Mouse (Mus musculus) testis, postnatal 10 days (tissue): Measurements from ENCODE around the gene Baiap2l1.
"Not testable (repeated sequence)": the region's sequence is repeated elsewhere in the genome, so short reads cannot be mapped to it uniquely, and the experiment has no call there.

Experiments used
- DNase-seq: peaks from one replicate; pipeline ENCODE4 v3.0.0; 2021; ENCODE audit warnings: low spot score

Gene Baiap2l1

DNA sequence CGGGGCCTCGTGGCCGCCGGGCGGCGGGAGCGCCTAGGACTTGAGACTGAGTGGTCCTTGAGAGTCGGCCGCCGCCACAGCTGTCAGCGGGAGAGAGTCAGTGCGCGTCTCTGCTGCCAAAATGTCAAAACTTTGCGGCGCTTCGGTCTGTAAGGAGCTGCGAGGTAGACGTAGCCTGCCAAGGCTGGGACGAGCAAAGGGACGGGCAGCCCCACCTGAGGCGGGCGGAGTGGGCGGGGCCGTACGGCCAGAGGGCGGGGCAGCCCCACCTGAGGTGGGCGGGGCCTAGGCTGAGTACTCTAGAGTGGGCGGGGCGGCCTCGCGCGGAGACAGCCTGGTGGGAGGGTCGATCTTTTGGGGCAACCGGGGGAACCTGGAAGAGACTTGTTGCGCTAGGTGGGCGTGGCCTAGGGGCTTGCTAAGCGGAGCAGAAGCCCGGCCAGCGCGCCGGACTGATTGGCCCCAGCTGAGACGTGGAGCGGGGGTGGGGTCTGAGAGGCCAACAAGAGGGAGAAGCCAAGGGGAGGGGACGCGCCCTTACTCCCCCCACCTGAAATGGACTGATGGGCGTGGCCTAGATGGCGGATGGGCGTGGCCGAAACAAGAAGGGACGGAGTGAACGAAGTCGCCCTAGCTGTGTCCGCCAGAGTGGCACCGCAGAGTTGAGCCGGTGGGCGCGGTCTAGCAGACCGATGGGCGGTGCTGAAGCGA is at the start of gene Baiap2l1:
Baiap2l1 (minus strand) TSS at position 232 of the 711 bp plus-strand sequence.
- peak; percentile 96 for DNase-seq

DNA sequence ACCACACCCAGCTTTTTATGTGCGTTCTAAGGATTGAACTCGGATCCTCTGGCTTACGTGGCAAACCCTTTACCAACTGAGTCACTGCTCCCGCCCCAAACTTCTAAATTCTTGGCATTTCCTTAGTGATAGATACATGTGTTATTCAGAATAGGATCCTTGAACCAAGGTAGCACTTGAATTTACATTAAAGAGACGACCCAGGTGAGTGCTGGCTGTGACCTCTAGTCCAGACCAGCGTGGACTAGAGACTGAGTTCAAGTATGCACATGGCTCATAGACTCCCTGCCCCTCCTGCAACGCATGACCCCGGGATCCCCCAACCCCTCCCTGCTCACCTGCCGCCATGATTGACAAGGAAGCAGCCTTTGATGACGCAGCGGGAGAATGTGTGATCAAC is 48.3 kb upstream of the Baiap2l1 start:
- no peak for DNase-seq

DNA sequence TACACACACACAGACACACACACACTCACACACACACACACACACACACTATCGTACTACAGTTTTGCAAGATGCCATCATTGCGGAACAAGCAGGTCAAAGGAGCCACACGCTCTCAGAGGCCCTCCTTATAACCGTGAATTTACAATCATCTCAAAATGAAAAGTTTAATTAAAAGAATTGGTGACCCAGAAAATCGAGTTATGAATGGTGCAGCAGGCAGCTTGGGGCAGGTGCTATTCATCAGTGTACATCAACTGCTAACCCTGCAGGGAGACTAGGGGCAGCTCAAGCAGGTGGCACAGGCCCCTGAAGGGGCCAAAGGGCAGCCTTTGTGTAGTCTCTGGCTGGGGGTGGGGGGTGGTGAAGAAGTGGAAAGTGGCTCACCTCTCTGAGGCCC is 42.9 kb upstream of the Baiap2l1 start:
- no peak for DNase-seq

DNA sequence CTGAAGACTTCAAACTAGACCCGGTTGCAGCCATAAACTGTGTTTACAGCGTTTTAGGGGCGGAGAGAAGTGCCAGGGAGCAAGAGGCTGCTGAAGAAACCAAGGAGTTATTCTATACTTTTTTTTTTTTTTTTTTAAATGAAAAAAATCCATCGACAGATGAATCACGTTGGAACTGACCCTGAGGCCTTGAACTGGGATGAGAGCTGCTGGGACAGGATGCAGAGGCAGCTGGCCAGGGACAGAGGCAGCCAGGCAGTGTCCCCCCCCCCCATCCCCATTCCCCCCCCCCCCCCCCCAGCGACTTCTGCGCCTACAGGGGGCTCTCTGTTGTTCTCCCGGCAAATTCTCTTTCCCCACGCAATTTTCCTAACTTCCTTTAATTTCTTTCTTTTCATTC is 39.7 kb upstream of the Baiap2l1 start:
- DNase-seq: no peak

DNA sequence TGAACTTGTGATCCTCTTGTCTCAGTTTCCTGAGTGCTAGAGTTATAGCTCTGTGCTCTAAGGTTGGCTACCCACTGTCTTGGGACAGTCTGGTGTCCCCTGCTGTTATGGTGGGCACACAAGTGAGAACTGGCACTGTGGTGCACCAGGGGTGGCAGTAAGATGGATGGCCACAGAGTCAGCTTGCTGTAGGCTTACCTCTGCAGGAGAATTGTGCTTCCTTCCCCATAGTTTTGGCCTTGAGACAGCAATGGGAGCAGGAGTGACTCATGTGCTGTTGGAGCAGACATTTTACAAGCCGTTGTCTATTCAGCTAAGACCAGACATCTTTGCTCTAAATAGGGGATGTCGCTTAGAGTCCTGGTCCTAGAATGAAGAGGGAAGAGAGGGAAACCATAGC is 36.2 kb upstream of the Baiap2l1 start:
- no peak for DNase-seq

DNA sequence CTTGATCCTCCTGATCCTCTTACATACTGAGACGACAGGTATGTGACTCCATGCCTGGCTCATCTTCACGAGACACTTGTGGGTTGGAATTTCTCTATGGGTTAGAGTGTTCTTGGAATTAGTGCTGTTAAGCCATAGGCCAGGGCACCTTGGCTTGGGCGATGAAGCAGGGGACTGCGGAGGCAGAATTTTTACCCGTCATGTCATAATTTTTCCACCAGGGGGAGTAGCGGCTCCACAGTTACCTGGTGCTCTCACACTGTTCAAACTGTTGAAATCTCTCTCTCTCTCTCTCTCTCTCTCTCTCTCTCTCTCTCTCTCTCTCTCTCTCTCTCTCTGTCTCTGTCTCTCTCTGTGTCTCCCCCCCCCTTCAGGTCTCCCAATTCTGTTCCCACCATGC is 29.9 kb upstream of the Baiap2l1 start:
- DNase-seq: peak; percentile 75

DNA sequence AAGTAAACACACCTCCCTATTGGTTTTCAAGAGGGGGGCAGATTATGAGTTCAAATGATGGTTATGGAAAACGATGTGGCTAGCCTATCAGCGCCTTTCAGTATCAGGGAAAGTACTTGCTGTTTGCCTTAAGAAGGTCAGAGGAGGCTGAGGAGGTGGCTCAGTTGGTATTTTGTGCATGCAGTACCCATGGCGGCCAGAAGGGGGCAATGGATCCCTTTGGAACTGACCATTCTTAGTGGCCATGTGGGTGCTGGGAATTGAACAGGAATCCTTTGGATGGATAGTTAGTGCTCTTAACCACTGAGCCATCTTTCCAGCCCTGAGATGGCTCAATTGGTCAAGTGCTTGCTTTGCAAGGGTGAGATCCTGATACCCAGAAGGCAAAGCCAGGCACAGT is 26.0 kb upstream of the Baiap2l1 start:
- peak; percentile 54 for DNase-seq

DNA sequence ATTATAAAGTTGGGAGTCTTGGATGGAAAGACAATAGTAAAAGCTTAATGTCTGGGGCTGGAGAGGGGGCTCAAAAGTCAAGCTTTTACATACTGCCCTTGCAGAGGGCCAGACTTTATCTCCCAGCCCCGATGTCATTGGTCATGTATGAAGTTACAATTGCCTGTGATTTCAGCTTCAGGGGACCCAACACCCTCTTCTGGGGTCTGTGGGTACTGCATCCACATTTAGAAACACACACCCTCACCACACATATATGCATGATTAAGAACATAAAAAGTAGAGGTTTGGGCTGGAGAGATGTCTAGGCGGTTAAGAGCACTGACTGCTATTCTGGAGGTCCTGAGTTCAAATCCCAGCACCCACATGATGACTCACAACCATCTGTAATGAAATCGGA is 23.9 kb upstream of the Baiap2l1 start:
- DNase-seq: peak; percentile 47

DNA sequence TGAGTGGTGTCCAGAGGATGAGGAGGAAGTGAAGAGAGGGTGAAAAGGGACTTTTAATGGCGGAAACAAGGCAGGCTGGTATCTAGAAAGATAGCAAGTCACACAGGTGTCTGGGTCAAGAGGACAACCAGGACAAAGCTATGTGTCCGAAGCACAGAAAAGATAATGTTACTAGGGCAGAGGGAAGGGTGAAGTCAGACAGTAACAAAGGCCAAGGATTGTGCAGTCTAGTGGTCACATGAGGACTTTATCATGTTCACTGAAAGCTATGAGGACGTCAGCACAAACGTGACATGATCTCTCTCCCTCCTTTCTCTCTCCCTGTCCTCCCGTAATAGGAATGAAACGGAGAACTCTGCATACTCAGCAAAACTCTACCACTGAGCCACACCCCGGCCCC is 22.8 kb upstream of the Baiap2l1 start:
- DNase-seq: no peak

DNA sequence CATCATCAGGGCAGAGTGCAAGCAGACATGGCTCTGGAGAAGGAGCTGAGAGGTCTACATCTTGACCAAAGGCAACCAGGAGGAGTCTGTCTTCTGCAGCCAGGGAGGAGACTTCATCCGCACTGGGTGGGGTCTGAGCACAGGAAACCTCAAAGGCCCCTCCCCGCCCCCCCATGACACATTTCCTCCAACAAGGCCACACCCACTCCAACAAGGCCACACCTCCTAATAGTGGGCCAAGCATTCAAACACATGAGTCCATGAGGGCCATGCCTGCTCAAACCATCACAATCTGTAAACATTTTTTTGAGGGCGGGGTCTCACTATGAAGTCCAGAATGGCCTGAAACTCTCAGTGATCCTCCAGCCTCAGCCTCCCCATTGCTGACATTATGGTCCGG is 21.5 kb upstream of the Baiap2l1 start:
- DNase-seq: no peak

DNA sequence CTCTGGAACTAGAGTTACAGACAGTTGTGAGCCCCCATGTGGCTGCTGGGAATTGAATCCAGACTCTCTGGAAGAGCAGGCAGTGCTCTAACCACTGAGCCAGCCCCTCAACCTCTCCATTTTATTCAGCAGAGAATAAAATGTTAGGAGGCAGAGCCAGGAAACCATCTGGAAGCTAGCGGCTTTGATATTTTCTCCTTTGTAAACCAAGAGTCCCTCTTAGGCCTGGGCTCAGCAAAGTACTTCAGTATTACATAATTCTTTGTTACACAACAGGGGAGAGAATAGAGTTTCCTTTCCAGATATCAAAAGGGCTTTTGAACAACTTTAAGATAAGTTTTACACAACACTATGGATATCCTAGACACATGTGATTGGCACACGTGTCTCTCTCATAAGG is 15.0 kb upstream of the Baiap2l1 start:
- no peak for DNase-seq

DNA sequence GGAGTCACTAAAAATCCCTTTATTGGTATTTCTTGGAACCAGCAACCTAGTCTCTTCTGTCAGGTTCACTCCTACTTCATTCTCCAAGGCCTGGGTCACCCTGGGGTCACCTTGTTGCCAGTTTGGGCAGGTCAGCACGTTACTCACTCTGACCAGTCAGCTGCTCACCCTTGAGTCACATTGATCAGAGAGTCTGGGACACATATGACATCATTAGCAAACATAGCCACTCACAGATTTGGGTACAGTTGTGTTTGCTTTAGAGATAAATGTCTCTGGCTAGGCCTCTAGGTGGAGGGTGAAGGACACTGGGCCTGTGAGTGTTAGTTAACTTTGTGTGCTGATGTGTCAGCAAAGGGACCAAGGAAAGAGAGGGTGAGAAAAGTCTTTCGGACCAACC is 14.3 kb upstream of the Baiap2l1 start:
- DNase-seq: no peak

DNA sequence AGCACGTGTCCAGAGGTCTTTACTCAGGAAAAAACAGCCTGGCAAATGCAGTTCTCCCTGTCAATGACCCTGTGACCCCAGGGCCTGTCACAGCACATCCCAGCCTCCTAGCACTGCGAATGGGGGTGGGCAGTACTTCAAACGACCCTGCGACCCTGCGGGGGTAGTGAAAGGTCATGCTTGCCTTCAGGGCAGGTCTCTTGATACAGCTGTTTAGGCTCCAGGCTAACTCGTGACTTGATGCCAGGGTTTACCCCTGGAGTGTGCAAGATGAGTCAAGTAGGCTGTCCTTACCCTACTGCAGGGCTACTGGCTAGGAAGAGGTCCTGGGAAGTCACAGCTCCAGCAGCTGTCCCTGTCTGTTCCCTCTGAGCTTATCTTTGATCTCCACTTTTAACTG is 13.1 kb upstream of the Baiap2l1 start:
- DNase-seq: no peak

DNA sequence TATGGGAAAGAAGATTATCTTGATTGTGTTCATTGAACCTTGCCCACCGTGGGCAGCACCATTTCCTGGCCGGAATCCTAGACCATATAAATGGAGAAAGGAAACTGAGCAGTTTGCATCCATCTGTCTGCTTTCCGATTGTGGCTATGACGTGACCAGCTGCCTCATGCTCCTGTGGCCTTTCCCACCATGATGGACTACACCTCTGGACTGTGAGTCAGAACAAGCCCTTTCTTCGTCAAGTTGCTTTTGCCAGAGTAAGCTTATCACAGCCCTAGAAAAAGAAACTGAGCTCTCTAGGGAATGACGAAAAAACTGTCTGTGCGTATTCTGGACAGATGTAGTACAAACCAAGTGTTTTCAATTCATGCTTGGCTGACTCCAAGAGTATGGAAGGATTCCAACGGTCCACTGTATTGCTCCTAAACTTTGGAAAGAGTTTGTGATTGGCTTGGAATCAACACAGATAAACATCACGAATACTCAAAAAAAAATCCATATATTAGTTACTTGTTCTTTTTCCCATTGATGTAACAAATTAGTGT is 10.8 kb upstream of the Baiap2l1 start:
- DNase-seq: no peak

DNA sequence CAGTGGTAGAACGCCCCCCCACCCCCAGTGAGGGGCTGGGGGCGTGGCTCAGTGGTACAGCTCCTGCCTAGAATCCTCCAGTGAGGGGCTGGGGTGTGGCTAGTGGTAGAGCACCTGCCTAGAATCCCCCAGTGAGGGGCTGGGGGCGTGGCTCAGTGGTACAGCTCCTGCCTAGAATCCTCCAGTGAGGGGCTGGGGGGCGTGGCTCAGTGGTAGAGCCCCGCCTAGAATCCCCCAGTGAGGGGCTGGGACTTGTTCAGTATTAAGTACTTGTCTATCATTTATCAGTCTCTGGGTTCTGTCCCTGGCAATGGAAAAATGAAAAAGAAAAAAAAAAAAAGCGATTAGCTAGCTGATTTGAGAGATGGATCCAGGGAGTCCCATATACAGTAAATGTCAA is 8.6 kb upstream of the Baiap2l1 start:
- DNase-seq: not testable (repeated sequence)

DNA sequence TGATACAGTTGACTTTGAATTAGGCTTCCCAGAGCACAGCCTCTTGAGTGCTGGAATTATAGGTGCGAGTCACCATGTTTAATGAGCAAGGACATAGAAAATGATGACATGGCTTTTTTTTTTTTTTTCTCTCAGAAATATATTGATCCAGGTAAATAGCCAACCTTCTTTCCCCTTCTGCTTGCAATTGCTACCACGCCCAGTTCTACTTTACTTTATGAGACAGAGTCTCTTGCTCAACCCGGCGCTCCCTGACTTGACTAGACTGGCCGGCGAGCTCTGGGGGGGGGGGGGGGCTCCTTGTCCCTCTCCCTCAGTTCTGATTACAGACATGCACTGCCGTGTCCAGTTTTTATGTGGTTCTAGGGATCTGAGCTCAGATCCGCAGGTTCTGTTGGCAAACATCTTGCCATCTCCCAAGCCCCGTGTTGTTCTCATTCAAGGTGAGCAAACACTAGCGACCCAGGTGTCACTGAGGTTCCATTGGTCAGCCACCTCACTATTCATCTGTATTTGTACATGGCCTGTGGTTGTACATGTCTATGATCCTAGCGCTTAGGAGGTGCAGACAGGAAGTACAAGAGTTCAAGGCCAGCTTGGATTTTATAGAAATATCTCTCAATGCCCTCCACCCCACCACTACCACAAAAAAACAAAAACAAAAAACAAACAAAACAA is 6.9 kb upstream of the Baiap2l1 start:
- no peak for DNase-seq

DNA sequence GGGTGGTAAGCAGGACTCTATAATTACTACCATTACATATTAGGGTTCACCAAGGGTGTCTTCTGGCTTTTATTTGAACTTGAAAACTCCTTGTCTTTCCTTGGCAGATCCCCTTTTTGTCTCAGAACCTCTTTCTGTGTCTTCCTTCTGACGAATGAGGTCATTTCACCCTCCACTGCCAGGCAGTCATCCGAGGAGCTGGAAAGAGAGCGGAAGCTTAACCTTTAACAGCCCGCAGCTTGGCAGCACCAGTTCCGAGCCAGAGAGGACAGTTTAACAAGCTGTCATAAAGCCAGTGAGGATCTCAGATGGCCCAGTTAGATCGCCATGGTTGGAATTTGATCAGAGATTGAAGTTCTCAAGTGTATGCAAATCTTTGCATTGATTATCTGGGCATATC is 2.4 kb upstream of the Baiap2l1 start:
- no peak for DNase-seq

DNA sequence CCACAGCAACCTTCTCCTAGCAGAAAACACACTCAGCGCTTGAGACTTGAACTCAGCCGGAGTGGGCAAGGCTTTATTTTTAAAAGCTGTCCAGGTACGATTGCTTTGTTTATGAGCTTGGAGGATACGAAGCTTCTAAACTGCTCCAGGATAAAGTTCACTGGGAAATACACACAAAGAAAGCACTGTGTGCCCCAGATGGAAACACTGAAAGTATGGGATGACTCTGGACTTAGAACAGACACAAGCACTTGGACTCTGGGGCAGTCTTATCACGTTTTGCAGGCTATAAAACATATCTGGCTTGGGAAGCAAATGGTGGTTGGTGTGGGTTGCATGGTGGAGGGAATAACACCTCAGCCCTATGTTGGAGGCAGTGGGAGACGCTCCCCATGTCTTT is 2.0 kb upstream of the Baiap2l1 start:
- no peak for DNase-seq

DNA sequence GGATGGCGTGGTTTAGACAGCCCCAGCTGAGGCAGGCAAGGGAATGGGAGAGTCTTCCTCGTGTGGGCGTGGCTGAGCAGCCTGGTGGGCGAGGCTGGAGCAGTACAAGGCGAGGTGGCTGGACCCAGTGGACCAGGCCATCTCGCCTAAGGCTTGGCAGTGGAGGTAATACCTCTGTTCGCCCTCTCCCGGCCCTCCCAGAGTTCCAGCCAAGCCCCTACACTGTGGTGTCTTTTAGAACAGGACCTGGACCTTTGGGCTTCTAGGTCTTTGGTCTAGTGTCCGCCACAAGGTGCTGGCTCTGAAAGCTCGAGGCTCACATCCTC is 643 bp upstream of the Baiap2l1 start:
- DNase-seq: no peak

DNA sequence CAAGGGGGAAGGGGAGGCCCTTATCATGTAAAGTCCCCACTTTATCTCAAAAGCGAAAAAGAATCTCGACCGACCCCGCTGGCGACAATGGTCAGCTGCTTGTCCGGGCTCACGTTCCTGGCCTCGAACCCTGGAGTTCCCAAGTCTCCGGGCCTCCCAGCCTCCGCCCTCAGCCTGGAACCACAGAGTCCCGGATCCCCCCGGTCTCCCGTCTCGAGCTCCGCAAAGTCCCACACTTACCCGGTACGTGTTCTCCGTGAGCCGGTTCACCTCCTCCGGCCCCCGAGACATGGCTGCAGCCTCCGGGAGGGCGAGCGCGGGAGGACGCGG is 396 bp downstream of the Baiap2l1 start:
- DNase-seq: no peak

DNA sequence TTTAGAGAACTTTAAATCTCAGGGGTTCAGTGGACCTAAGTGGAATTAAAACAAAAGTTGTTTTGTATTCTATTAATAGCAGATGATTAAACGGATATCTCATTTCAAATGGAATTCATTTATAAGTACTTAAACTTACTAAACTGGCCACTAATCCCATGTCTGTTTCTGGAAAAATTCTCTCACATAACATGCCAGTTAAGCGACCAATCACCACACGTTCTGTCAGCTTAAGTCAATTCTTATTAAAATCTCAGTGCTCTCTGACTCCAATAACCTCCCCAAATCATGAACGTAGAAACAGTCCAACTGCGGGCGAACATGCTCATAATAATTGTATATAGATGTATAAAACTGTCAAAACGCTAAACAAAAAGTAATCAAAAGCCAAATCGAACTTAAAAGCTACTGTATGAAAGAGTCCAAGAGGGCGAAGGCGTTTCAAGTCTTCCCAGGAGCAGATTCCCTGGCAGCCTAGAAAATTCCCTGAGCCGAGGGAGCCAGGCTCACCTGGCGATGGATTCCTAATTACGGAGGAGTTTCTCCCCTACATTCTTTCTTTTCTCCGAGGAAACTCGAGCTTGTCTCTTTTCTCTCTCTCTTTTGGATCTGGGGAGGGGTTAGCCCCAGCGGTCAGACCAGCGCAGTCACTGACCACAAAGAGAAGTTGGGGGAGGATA is 996 bp downstream of the Baiap2l1 start:
- DNase-seq: no peak

DNA sequence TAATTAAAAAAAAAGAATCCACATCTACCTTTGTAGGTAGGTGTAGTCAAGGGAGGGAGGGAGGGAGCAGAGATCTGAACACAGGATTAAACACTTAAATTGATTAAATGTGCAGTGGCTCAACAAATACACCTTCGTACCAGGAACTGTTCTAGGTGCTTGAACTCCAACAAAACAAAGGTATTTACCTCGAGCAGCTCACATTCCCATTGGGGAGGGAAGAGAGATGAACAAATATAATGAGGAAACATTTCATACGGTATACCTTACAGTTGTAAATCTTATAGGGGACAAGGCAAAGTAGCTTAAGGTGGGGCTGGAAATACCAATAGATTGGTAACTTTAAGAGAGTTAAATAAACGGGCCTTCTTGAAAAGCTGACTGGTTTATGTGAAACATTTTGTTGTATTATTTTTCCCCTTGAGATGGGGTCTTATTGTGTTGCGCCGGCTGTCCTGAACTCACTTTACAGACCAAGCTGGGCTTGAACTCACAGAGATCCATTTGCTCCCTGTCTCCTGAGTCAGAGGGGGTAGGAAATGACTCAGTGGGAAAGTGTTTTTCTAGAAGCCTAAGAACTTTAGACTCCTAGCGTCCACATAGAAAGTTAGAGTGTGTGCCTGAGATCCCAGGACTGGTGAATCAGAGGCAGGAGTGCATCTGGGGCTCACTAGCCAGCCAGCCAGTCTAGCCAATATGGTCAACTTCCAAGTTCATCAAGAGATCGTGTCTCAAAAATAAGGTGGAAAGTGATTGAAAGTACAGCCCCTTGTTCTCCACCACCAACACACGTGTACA is 5.5 kb downstream of the Baiap2l1 start:
- DNase-seq: no peak

DNA sequence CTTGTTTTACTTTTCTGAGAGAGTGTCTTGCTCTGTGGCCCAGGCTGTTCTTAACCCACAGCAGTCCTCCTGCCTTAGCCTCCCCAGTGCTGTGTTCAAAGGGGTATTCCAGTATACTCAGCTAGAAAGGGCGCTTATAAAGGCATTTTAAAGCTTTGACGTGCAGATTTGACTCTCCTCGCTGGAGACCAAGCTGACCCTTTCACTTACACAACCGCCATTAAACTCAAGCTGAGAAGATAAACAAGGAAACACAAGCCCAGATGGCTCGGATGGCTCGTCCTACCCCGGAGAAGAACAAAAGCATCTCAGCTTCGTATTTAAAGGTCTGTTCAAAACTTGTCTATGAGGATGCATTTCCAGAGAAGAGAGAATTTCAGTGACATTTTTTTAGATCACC is 6.7 kb downstream of the Baiap2l1 start:
- DNase-seq: no peak
